Mouse (Mus musculus) stomach, embryonic 15.5 days (tissue): ENCODE data around the gene Rab25. TPM values are rescaled to one million over a fixed set of nuclear protein-coding genes. Genes with fewer than 3 reads are reported as not detected.
"Not testable (repeated sequence)": the region's sequence is repeated elsewhere in the genome, so short reads cannot be mapped to it uniquely, and the experiment has no call there.

Source experiments
- ATAC-seq: fragments of 200-750 bp; cut with Nextera tagmentation; 2 replicates; pipeline ENCODE4 v1.8.0; 2017; ENCODE audit warnings: low read depth, moderate number of reproducible peaks, moderate TSS enrichment; ENCODE audit not compliant: insufficient read depth, low FRiP score
- H3K27ac ChIP-seq: fragments of 300-500 bp; sonication (generic); 2 replicates; pipeline ENCODE4 v1.5.1; 2015; ENCODE audit warnings: mild to moderate bottlenecking, inconsistent platforms
- H3K27me3 ChIP-seq: fragments of 300-500 bp; sonication (generic); replicated peaks from 2 replicates; pipeline ENCODE4 v1.6.1; 2015; ENCODE audit warnings: inconsistent platforms
- H3K36me3 ChIP-seq: fragments of 300-500 bp; sonication (generic); 2 replicates; pipeline ENCODE4 v1.6.1; 2015; ENCODE audit warnings: inconsistent platforms
- H3K4me1 ChIP-seq: fragments of 300-500 bp; sonication (generic); 2 replicates; pipeline ENCODE4 v1.6.1; 2015; ENCODE audit warnings: inconsistent platforms
- H3K4me2 ChIP-seq: fragments of 300-500 bp; sonication (generic); 2 replicates; pipeline ENCODE4 v1.6.1; 2015; ENCODE audit warnings: mild to moderate bottlenecking, inconsistent platforms
- H3K4me3 ChIP-seq: fragments of 300-500 bp; sonication (generic); replicated peaks from 2 replicates; pipeline ENCODE4 v1.5.1; 2015; ENCODE audit warnings: inconsistent platforms
- H3K9ac ChIP-seq: fragments of 300-500 bp; sonication (generic); 2 replicates; pipeline ENCODE4 v1.6.1; 2015; ENCODE audit warnings: inconsistent platforms
- H3K9me3 ChIP-seq: fragments of 300-500 bp; sonication (generic); 2 replicates; pipeline ENCODE4 v1.6.1; 2016; ENCODE audit warnings: inconsistent platforms
- WGBS: fragments of 180-500 bp; shearing (Covaris S2); methylation state at CpG from one replicate; pipeline ENCODE4 v1.1.7; 2015; 5-methylcytosine and 5-hydroxymethylcytosine counted together
- polyA plus RNA-seq: library from polyadenylated mRNA; unstranded; fragments of >200 nt; fragmentation: Nextera tagmentation; extraction: Ambion mirVana; gene quantifications from 2 replicates; pipeline ENCODE4 v1.2.1, GENCODE M21; 2015

Rab25 gene
- polyA plus RNA-seq, 1 experiment from 2014 or later, result 90.6 TPM

- Histone ChIP-seq H3K4me1 (peaks cover 9% of the 10 kb centered on the region; the same call in 1 of the 2 replicates), H3K9me3 (no peaks in the 10 kb centered on the region), H3K9ac (no peak overlapping the region), H3K27me3 (no peaks in the 10 kb centered on the region), H3K4me2 (peak overlapping the region; percentile 56), H3K36me3 (peaks cover 9% of the 10 kb centered on the region; the same call in 1 of the 2 replicates), H3K27ac (no peak overlapping the region), H3K4me3 (peak overlapping the region; percentile 83)
- 44% methylated on average over 8 of the region's 8 CpGs for WGBS
- ATAC-seq, result no peak
Measured at GRCm38 (mm10) chr3:88578498-88579424, 30.7 kb upstream of the Rab25 start.

- not testable (repeated sequence) for H3K4me1 ChIP-seq, H3K9me3 ChIP-seq, H3K4me3 ChIP-seq, ATAC-seq, H3K27me3 ChIP-seq, H3K36me3 ChIP-seq, H3K27ac ChIP-seq, H3K4me2 ChIP-seq, H3K9ac ChIP-seq
- WGBS, result 81% methylated on average over 5 of the region's 5 CpGs
Measured at GRCm38 (mm10) chr3:88577846-88578245, 29.7 kb upstream of the Rab25 start.

GRCm38 (mm10) chr3:88575540-88575939 is 27.4 kb upstream of the Rab25 start, which contains the start of gene Ssr2:
Gene Ssr2, plus strand, starts transcription at chr3:88575876.
- H3K4me2 ChIP-seq, result no peak within 1 kb of the TSS
- no peak within 1 kb of the TSS for H3K4me3 ChIP-seq
- no peak within 1 kb of the TSS for H3K27ac ChIP-seq
- H3K36me3 ChIP-seq, result no peaks in the 10 kb centered on the region
- H3K9ac ChIP-seq, result no peak within 1 kb of the TSS
- 86% methylated on average over 3 of the region's 3 CpGs for WGBS
- no peaks in the 10 kb centered on the region for H3K9me3 ChIP-seq
- no peak for ATAC-seq
- H3K27me3 ChIP-seq, result no peaks in the 10 kb centered on the region
- H3K4me1 ChIP-seq, result peaks cover 5% of the 10 kb centered on the region; the same call in 1 of the 2 replicates

- WGBS, result 77% methylated on average over 2 of the region's 2 CpGs
- Histone ChIP-seq H3K4me1 (no peaks in the 10 kb centered on the region), H3K4me2 (no peak overlapping the region), H3K4me3 (no peak overlapping the region), H3K36me3 (peaks cover 7% of the 10 kb centered on the region), H3K9me3 (no peaks in the 10 kb centered on the region), H3K9ac (no peak overlapping the region), H3K27me3 (no peaks in the 10 kb centered on the region), H3K27ac (no peak overlapping the region)
- no peak for ATAC-seq
Measured at GRCm38 (mm10) chr3:88573810-88574209, 25.7 kb upstream of the Rab25 start.

GRCm38 (mm10) chr3:88572835-88573234 is 24.7 kb upstream of the Rab25 start:
- WGBS, result 82% methylated on average over 2 of the region's 2 CpGs
- no peaks in the 10 kb centered on the region for H3K27me3 ChIP-seq
- H3K36me3 ChIP-seq, result peaks cover 16% of the 10 kb centered on the region
- H3K9me3 ChIP-seq, result no peaks in the 10 kb centered on the region
- no peak overlapping the region for H3K4me3 ChIP-seq
- H3K9ac ChIP-seq, result no peak overlapping the region
- no peak overlapping the region for H3K27ac ChIP-seq
- no peak for ATAC-seq
- no peak overlapping the region for H3K4me2 ChIP-seq
- H3K4me1 ChIP-seq, result no peaks in the 10 kb centered on the region; the same call in 1 of the 2 replicates

GRCm38 (mm10) chr3:88571856-88572255 is 23.8 kb upstream of the Rab25 start:
- Histone ChIP-seq H3K9ac (no peak overlapping the region), H3K4me1 (no peaks in the 10 kb centered on the region; the same call in 1 of the 2 replicates), H3K27me3 (no peaks in the 10 kb centered on the region), H3K36me3 (peaks cover 22% of the 10 kb centered on the region), H3K4me2 (no peak overlapping the region), H3K27ac (no peak overlapping the region), H3K9me3 (no peaks in the 10 kb centered on the region), H3K4me3 (no peak overlapping the region)
- no peak for ATAC-seq
- WGBS, result 88% methylated on average over 1 of the region's 1 CpGs

GRCm38 (mm10) chr3:88570341-88570740 is 22.2 kb upstream of the Rab25 start:
- H3K4me2 ChIP-seq, result no peak overlapping the region
- no peak overlapping the region for H3K9ac ChIP-seq
- peaks cover 37% of the 10 kb centered on the region for H3K36me3 ChIP-seq
- H3K4me1 ChIP-seq, result no peaks in the 10 kb centered on the region; the same call in 1 of the 2 replicates
- H3K9me3 ChIP-seq, result no peaks in the 10 kb centered on the region
- H3K27me3 ChIP-seq, result no peaks in the 10 kb centered on the region
- no peak overlapping the region for H3K4me3 ChIP-seq
- ATAC-seq, result no peak
- WGBS, result 90% methylated on average over 10 of the region's 10 CpGs
- H3K27ac ChIP-seq, result no peak overlapping the region

GRCm38 (mm10) chr3:88569694-88570093 is 21.6 kb upstream of the Rab25 start:
- no peak for ATAC-seq
- H3K4me3 ChIP-seq, result no peak overlapping the region
- H3K36me3 ChIP-seq, result peaks cover 43% of the 10 kb centered on the region
- H3K27me3 ChIP-seq, result no peaks in the 10 kb centered on the region
- no peak overlapping the region for H3K27ac ChIP-seq
- H3K4me1 ChIP-seq, result no peaks in the 10 kb centered on the region; the same call in 1 of the 2 replicates
- no peak overlapping the region for H3K4me2 ChIP-seq
- no peak overlapping the region for H3K9ac ChIP-seq
- H3K9me3 ChIP-seq, result no peaks in the 10 kb centered on the region
- WGBS, result 88% methylated on average over 5 of the region's 5 CpGs

GRCm38 (mm10) chr3:88569093-88569492 is 21.0 kb upstream of the Rab25 start:
- WGBS, result 97% methylated on average over 2 of the region's 2 CpGs
- Histone ChIP-seq H3K36me3 (peaks cover 49% of the 10 kb centered on the region), H3K27me3 (no peaks in the 10 kb centered on the region), H3K9me3 (no peaks in the 10 kb centered on the region), H3K4me1 (no peaks in the 10 kb centered on the region; the same call in 1 of the 2 replicates), H3K4me2 (no peak overlapping the region), H3K9ac (no peak overlapping the region), H3K4me3 (no peak overlapping the region), H3K27ac (no peak overlapping the region)
- no peak for ATAC-seq

- H3K4me1 ChIP-seq, result no peaks in the 10 kb centered on the region; the same call in 1 of the 2 replicates
- peaks cover 54% of the 10 kb centered on the region for H3K36me3 ChIP-seq
- no peaks in the 10 kb centered on the region for H3K27me3 ChIP-seq
- H3K4me2 ChIP-seq, result no peak overlapping the region
- no peak overlapping the region for H3K9ac ChIP-seq
- no peak overlapping the region for H3K27ac ChIP-seq
- no peaks in the 10 kb centered on the region for H3K9me3 ChIP-seq
- H3K4me3 ChIP-seq, result no peak overlapping the region
- 94% methylated on average over 2 of the region's 2 CpGs for WGBS
- ATAC-seq, result no peak
Measured at GRCm38 (mm10) chr3:88568615-88569014, 20.5 kb upstream of the Rab25 start.

- no peak overlapping the region for H3K4me3 ChIP-seq
- H3K27me3 ChIP-seq, result no peaks in the 10 kb centered on the region
- H3K4me2 ChIP-seq, result no peak overlapping the region
- H3K27ac ChIP-seq, result no peak overlapping the region
- H3K9ac ChIP-seq, result no peak overlapping the region
- H3K4me1 ChIP-seq, result no peaks in the 10 kb centered on the region; the same call in 1 of the 2 replicates
- no peaks in the 10 kb centered on the region for H3K9me3 ChIP-seq
- WGBS, result 84% methylated on average over 6 of the region's 6 CpGs
- no peak for ATAC-seq
- H3K36me3 ChIP-seq, result peaks cover 60% of the 10 kb centered on the region
Measured at GRCm38 (mm10) chr3:88567892-88568291, 19.8 kb upstream of the Rab25 start.

GRCm38 (mm10) chr3:88566536-88567061 is 18.5 kb upstream of the Rab25 start:
- Histone ChIP-seq H3K4me2 (no peak overlapping the region), H3K4me3 (no peak overlapping the region), H3K27ac (no peak overlapping the region), H3K27me3 (no peaks in the 10 kb centered on the region), H3K9ac (no peak overlapping the region), H3K36me3 (peaks cover 62% of the 10 kb centered on the region), H3K4me1 (no peaks in the 10 kb centered on the region; the same call in 1 of the 2 replicates), H3K9me3 (no peaks in the 10 kb centered on the region)
- WGBS, result 74% methylated on average over 4 of the region's 4 CpGs
- ATAC-seq, result no peak
